Mouse (Mus musculus) liver, adult 2 months (tissue): ENCODE data around the gene Brca1. TPM values are rescaled to one million over a fixed set of nuclear protein-coding genes. Genes with fewer than 3 reads are reported as not detected.

Source experiments
- DNase-seq: peaks from one replicate; pipeline ENCODE4 v3.0.0-alpha.2; 2011; ENCODE audit warnings: low read depth, low spot score; ENCODE audit errors: extremely low read depth
- H3K27ac ChIP-seq: fragments of 200-500 bp; replicated peaks from 2 replicates; pipeline ENCODE4 v1.5.1; 2012; ENCODE audit warnings: low read depth, mild to moderate bottlenecking, control low read depth, inconsistent platforms, low read length; ENCODE audit not compliant: insufficient read depth
- H3K27me3 ChIP-seq: fragments of 200-500 bp; 2 replicates; pipeline ENCODE4 v1.6.1; 2012; ENCODE audit warnings: mild to moderate bottlenecking, moderate library complexity, low read length, inconsistent platforms; ENCODE audit not compliant: control insufficient read depth, insufficient read depth
- H3K36me3 ChIP-seq: fragments of 200-500 bp; 2 replicates; pipeline ENCODE4 v1.6.1; 2012; ENCODE audit warnings: low read length, inconsistent platforms; ENCODE audit not compliant: control insufficient read depth, insufficient read depth
- H3K4me1 ChIP-seq: fragments of 200-500 bp; 2 replicates; pipeline ENCODE4 v1.6.1; 2011; ENCODE audit warnings: low read length; ENCODE audit not compliant: control insufficient read depth, insufficient read depth
- H3K4me3 ChIP-seq: fragments of 200-500 bp; 2 replicates; pipeline ENCODE4 v1.5.1; 2011; ENCODE audit warnings: low read depth, mild to moderate bottlenecking, control low read depth, low read length, moderate library complexity; ENCODE audit not compliant: insufficient read depth
- H3K79me2 ChIP-seq: fragments of 200-500 bp; 2 replicates; pipeline ENCODE4 v1.6.1; 2012; ENCODE audit warnings: inconsistent platforms, mild to moderate bottlenecking, low read length, moderate library complexity; ENCODE audit not compliant: control insufficient read depth, insufficient read depth
- H3K9ac ChIP-seq: fragments of 200-500 bp; 2 replicates; pipeline ENCODE4 v1.6.1; 2012; ENCODE audit warnings: low read depth, mild to moderate bottlenecking, control low read depth, inconsistent platforms, low read length
- CTCF ChIP-seq: fragments of 200-500 bp; IDR thresholded peaks from 2 replicates; pipeline ENCODE4 v1.5.1; 2011; ENCODE audit warnings: low read depth, low read length, control low read depth
- POLR2A ChIP-seq: fragments of 200-500 bp; IDR thresholded peaks from 2 replicates; pipeline ENCODE4 v1.6.1; 2011; ENCODE audit warnings: low read length, control low read depth; ENCODE audit not compliant: insufficient read depth; ENCODE audit errors: extremely low read depth
- WGBS: fragments of 180-500 bp; shearing (Covaris S2); methylation state at CpG from one replicate; pipeline ENCODE4 v1.1.7; 2018; 5-methylcytosine and 5-hydroxymethylcytosine counted together
- polyA plus RNA-seq: library from polyadenylated mRNA; depleted of rRNA; stranded (reverse); fragments of >200 nt; gene quantifications from 2 replicates; pipeline ENCODE4 v1.2.3, GENCODE M21; 2012
- total RNA-seq: library from RNA; depleted of rRNA; stranded (reverse); fragments of >200 nt; gene quantifications from 2 replicates; pipeline ENCODE4 v1.2.3, GENCODE M21; 2014

The Brca1 gene
- total and polyA plus RNA-seq, 2 experiments, result 0.18 to 3.3 TPM

DNA sequence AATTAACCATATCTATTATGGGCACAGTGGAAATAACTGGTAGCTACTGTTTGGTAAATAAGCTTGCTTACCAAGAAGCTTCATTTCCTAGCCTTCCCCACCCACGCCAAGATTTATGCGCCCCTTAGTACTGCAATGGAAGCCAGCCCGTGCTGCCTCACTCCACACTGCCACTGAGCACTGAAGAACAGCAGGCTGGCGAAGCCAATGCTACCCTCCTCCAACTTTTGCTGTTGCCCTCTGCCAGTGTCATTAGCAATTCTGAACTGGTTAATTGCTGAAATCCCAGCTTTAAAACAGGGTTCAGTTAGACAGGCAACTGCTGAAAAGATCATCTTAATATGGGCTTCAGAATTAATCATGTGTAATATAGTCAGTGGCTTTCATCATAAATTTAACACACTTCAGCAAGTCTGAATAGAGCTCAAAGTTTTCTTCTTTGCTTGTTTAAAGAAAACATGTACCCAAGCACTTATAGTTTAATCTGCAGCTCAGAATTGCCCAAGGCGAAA is 45.4 kb downstream of the Brca1 start:
- WGBS, result 96% methylated on average over 5 of the region's 5 CpGs
- DNase-seq, result no peak
- no peak overlapping the region for H3K9ac ChIP-seq
- no peaks in the 10 kb centered on the region for H3K4me1 ChIP-seq
- no peaks in the 10 kb centered on the region for H3K27me3 ChIP-seq
- H3K4me3 ChIP-seq, result no peak overlapping the region
- no peaks in the 10 kb centered on the region for H3K36me3 ChIP-seq
- no peaks in the 10 kb centered on the region for H3K79me2 ChIP-seq
- TF ChIP-seq CTCF (no peak), POLR2A (no peak)
- no peak overlapping the region for H3K27ac ChIP-seq

DNA sequence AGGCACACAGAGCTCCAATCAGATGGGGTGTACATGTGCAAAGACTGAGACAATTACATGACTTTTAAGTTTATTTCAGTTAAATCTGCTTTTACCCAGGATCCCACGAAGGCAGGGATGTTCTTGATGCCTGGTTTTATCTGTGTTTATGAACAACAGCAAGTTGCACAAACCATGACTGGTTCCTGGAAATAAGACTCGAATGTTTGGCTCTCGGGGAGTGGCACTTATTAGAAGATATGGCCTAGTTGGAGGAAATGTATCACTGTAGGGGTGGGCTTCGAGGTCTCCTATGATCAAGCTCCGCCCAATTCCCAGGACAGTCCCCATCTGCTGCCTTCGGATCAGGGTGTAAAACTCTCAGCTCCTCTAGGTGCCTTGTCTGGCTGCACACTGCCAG is 65.6 kb downstream of the Brca1 start:
- H3K9ac ChIP-seq, result no peak overlapping the region
- peaks cover 17% of the 10 kb centered on the region for H3K4me1 ChIP-seq
- WGBS, result 51% methylated on average over 6 of the region's 6 CpGs
- no peak for DNase-seq
- TF ChIP-seq CTCF, result no peak
- no peak for TF ChIP-seq POLR2A
- H3K36me3 ChIP-seq, result no peaks in the 10 kb centered on the region
- no peaks in the 10 kb centered on the region for H3K27me3 ChIP-seq
- no peak overlapping the region for H3K27ac ChIP-seq
- no peaks in the 10 kb centered on the region for H3K79me2 ChIP-seq
- H3K4me3 ChIP-seq, result no peak overlapping the region

DNA sequence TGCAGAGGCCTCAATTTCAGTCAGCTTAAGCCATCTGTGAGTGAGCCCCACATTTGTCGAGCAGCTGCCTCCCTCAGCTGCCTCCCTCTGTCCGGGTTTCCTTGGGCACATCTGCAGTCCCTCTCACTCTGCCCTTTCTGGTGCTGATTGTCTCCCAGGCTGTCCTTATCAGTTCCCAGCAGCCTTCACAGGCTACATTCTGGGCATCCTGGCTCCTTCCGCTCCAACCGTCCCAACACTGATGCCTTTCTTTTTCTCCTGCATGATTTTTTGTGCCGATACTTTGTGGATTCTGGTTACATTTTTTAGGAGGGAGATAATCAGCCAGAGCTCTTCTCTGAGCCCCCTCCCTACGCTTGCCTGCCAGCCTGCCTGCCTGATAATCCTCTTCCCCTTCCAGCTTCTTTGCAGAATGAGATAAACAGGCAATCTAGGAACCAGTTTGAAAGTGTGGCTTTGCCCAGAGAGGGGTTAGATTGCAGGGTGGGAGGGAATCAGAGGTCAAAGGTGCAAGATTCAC is 66.2 kb downstream of the Brca1 start:
- Histone ChIP-seq H3K27me3 (no peaks in the 10 kb centered on the region), H3K27ac (no peak overlapping the region), H3K9ac (no peak overlapping the region), H3K4me1 (peaks cover 20% of the 10 kb centered on the region), H3K79me2 (no peaks in the 10 kb centered on the region), H3K4me3 (no peak overlapping the region), H3K36me3 (no peaks in the 10 kb centered on the region)
- no peak for DNase-seq
- 71% methylated on average over 6 of the region's 6 CpGs for WGBS
- TF ChIP-seq CTCF, result no peak
- TF ChIP-seq POLR2A, result no peak

DNA sequence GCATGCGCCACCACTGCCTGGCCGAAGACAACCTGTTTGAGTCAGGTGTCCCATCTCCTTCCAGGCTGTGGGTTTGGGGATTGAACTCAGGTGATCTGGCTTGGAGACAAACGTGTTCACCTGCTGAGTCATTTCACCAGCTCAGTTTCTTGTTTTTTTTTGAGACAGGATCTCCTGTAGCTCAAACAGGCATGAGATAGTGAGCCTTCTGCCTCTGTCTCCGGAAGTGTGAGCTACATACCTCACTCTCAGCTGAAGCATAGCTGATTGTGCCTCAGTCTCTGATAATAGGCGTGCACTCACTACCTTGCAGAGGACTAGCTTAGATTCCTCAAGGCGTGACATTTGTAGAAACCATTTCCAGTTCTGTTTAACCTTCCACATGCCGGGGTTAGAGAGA is 66.9 kb downstream of the Brca1 start:
- DNase-seq, result no peak
- Histone ChIP-seq H3K9ac (no peak overlapping the region), H3K36me3 (no peaks in the 10 kb centered on the region), H3K4me3 (no peak overlapping the region), H3K79me2 (no peaks in the 10 kb centered on the region), H3K4me1 (peaks cover 25% of the 10 kb centered on the region), H3K27ac (no peak overlapping the region), H3K27me3 (no peaks in the 10 kb centered on the region)
- WGBS, result 80% methylated on average over 7 of the region's 7 CpGs
- no peak for TF ChIP-seq CTCF
- no peak for TF ChIP-seq POLR2A

DNA sequence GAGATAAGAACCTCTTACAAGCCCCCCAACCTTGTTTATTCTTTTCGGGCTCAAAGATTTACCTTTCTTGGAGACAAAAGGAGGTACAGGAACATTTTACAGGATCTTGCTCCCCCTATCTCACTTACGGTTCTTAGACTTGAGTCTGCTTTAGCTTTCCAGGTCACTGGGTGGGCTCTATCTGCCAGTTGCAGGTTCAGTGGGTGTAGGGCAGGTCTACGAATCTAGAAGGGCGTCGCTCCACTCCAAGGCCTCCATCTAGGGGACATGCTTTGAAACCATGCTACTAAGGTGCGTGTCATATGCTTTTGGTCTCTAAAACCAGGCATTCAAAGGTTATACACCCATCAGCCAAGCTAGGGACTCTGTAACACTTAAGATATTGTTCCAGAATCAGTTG is 67.5 kb downstream of the Brca1 start:
- no peak for DNase-seq
- no peaks in the 10 kb centered on the region for H3K79me2 ChIP-seq
- H3K36me3 ChIP-seq, result no peaks in the 10 kb centered on the region
- no peak overlapping the region for H3K9ac ChIP-seq
- no peak overlapping the region for H3K27ac ChIP-seq
- peaks cover 28% of the 10 kb centered on the region for H3K4me1 ChIP-seq
- 82% methylated on average over 6 of the region's 6 CpGs for WGBS
- no peak overlapping the region for H3K4me3 ChIP-seq
- no peaks in the 10 kb centered on the region for H3K27me3 ChIP-seq
- no peak for TF ChIP-seq CTCF
- no peak for TF ChIP-seq POLR2A

DNA sequence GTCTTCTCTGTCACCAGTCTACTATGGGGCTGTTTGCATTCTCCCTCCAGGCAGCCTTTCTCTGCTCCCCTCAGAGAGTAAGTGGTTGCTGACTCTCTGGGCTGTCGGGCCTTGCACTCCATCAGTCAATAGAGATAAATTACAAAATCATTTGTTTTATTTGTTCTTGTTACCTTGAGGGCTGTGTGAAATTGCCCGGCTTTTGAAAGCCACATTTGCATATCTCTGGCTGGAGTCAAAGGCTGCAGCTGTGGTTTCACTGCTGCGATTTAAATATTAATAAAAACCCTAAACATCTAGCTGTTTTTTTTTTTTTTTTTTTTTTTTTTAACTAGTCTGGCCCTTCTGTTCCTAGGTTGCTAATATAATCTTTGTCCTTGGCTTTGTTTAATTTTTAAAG is 68.0 kb downstream of the Brca1 start:
- no peak for TF ChIP-seq POLR2A
- H3K9ac ChIP-seq, result no peak overlapping the region
- H3K4me1 ChIP-seq, result peaks cover 32% of the 10 kb centered on the region
- H3K27me3 ChIP-seq, result no peaks in the 10 kb centered on the region
- 23% methylated on average over 3 of the region's 3 CpGs for WGBS
- no peaks in the 10 kb centered on the region for H3K36me3 ChIP-seq
- H3K4me3 ChIP-seq, result no peak overlapping the region
- peak; percentile 85 for DNase-seq
- no peaks in the 10 kb centered on the region for H3K79me2 ChIP-seq
- 0 out of 2 replicates have a peak overlapping the region, but pooled peaks have one; percentile 5 for H3K27ac ChIP-seq
